Mouse (Mus musculus) large intestine, adult 2 months (tissue): ENCODE measurements around the gene Eipr1. TPM values are rescaled to one million over a fixed set of nuclear protein-coding genes. Genes with fewer than 3 reads are reported as not detected.

Experiments used
- DNase-seq: peaks from one replicate; pipeline ENCODE4 v3.0.0-alpha.2; 2012; ENCODE audit warnings: low read depth, low spot score
- WGBS: fragments of 180-500 bp; shearing (Covaris S2); methylation state at CpG from one replicate; pipeline ENCODE4 v1.1.7; 2018; 5-methylcytosine and 5-hydroxymethylcytosine counted together
- polyA plus RNA-seq: library from polyadenylated mRNA; depleted of rRNA; stranded (reverse); fragments of >200 nt; gene quantifications from 2 replicates; pipeline ENCODE4 v1.2.3, GENCODE M21; 2012

The Eipr1 gene
- polyA plus RNA-seq, 1 experiment = 50.0 TPM

- 64% methylated on average over 4 of the region's 4 CpGs for WGBS
- no peak for DNase-seq
Observed at GRCm38 (mm10) chr12:28809756-28810337, 58.2 kb downstream of the Eipr1 start.

GRCm38 (mm10) chr12:28816681-28817426 is 65.3 kb downstream of the Eipr1 start:
- DNase-seq = no peak
- 63% methylated on average over 9 of the region's 9 CpGs for WGBS

- 63% methylated on average over 5 of the region's 5 CpGs for WGBS
- no peak for DNase-seq
Observed at GRCm38 (mm10) chr12:28817427-28817752, 65.8 kb downstream of the Eipr1 start.

GRCm38 (mm10) chr12:28817891-28818290 is 66.3 kb downstream of the Eipr1 start:
- DNase-seq = no peak
- 60% methylated on average over 3 of the region's 3 CpGs for WGBS

- WGBS = 87% methylated on average over 7 of the region's 7 CpGs
- DNase-seq = no peak
Observed at GRCm38 (mm10) chr12:28823518-28823917, 71.9 kb downstream of the Eipr1 start.

- 67% methylated on average over 3 of the region's 3 CpGs for WGBS
- DNase-seq = no peak
Observed at GRCm38 (mm10) chr12:28829502-28829901, 77.9 kb downstream of the Eipr1 start.

- WGBS = 86% methylated on average over 3 of the region's 3 CpGs
- no peak for DNase-seq
Observed at GRCm38 (mm10) chr12:28830471-28830870, 78.9 kb downstream of the Eipr1 start.

GRCm38 (mm10) chr12:28831066-28831733 is 79.6 kb downstream of the Eipr1 start:
- DNase-seq = no peak
- 46% methylated on average over 7 of the region's 7 CpGs for WGBS

- DNase-seq = no peak
Observed at GRCm38 (mm10) chr12:28834266-28834665, 82.7 kb downstream of the Eipr1 start.

GRCm38 (mm10) chr12:28835683-28836082 is 84.1 kb downstream of the Eipr1 start:
- 87% methylated on average over 3 of the region's 3 CpGs for WGBS
- DNase-seq = no peak

More at GRCm38 (mm10) chr12:28834266-28834665, 82.7 kb downstream of the Eipr1 start:
- WGBS = 28% methylated on average over 6 of the region's 6 CpGs

GRCm38 (mm10) chr12:28838268-28838667 is 86.7 kb downstream of the Eipr1 start:
- WGBS = 41% methylated on average over 4 of the region's 4 CpGs
- no peak for DNase-seq

GRCm38 (mm10) chr12:28838971-28839370 is 87.4 kb downstream of the Eipr1 start:
- WGBS = 67% methylated on average over 7 of the region's 7 CpGs
- DNase-seq = no peak

- WGBS = 28% methylated on average over 5 of the region's 5 CpGs
- no peak for DNase-seq
Observed at GRCm38 (mm10) chr12:28841179-28841698, 89.6 kb downstream of the Eipr1 start.

GRCm38 (mm10) chr12:28845811-28846210 is 94.2 kb downstream of the Eipr1 start:
- 73% methylated on average over 8 of the region's 8 CpGs for WGBS
- no peak for DNase-seq

- no peak for DNase-seq
Observed at GRCm38 (mm10) chr12:28847401-28847800, 95.8 kb downstream of the Eipr1 start.

GRCm38 (mm10) chr12:28848726-28849612 is 97.4 kb downstream of the Eipr1 start:
- 86% methylated on average over 18 of the region's 18 CpGs for WGBS

More at GRCm38 (mm10) chr12:28847401-28847800, 95.8 kb downstream of the Eipr1 start:
- 77% methylated on average over 6 of the region's 6 CpGs for WGBS

GRCm38 (mm10) chr12:28859495-28860263 is 108.1 kb downstream of the Eipr1 start:
- WGBS = 89% methylated on average over 11 of the region's 11 CpGs
- no peak for DNase-seq

More at GRCm38 (mm10) chr12:28848726-28849612, 97.4 kb downstream of the Eipr1 start:
- DNase-seq = no peak

- WGBS = 91% methylated on average over 5 of the region's 5 CpGs
- no peak for DNase-seq
Observed at GRCm38 (mm10) chr12:28860264-28860560, 108.6 kb downstream of the Eipr1 start.

GRCm38 (mm10) chr12:28863260-28863659 is 111.7 kb downstream of the Eipr1 start:
- WGBS = 78% methylated on average over 12 of the region's 12 CpGs
- DNase-seq = no peak
